Mouse (Mus musculus): ENCODE measurements at regions not wholly inside any gene's neighbourhood (a gene's known extent, or its start where the extent isn't known, plus 50 kb on each side); places are given as distances from the start of the nearest gene placed in this dataset.
"Not testable (repeated sequence)": the region's sequence is repeated elsewhere in the genome, so short reads cannot be mapped to it uniquely, and the experiment has no call there.

DNA sequence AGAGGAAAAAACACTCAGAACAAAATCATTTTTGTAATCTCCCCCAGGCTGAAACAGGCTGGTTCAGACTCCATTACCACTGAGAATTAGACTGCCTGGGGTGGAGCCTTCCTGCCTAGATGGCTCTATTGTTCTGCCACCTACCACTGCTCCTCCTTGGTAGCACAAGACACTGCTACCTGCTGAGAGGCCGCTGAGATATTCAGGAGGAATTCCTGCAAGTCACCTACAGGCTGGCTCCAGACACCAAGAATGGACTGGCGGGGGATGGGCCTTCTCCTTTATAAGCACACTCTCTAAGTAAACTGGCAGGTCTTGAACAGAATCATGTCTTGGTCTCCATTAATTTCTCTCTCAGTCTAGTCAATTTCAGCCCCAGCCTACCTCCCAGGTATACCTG lies 3289.4 kb downstream of the Gm37988 start:
- no peak for DNase-seq (ENCODE audit: low spot score)

DNA sequence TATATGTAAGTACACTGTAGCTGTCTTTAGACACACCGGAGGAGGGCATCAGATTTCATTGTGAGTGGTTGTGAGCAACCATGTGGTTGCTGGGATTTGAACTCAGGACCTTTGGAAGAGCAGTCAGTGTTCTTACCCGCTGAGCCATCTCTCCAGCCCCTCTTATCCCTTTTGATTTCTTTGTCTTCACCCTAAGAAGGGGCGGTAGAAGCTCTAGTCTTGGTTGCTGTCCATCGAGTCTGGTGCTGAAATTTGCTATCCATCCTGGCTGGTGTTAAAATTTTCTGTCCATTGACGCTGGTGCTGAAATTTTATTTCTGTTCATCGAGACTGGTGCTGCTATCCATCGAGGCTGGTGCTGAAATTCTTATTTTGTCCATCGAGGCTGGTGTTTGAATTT lies 3290.9 kb upstream of the A830018L16Rik start:
- DNase-seq (ENCODE audit: low spot score) = peak; percentile 43

DNA sequence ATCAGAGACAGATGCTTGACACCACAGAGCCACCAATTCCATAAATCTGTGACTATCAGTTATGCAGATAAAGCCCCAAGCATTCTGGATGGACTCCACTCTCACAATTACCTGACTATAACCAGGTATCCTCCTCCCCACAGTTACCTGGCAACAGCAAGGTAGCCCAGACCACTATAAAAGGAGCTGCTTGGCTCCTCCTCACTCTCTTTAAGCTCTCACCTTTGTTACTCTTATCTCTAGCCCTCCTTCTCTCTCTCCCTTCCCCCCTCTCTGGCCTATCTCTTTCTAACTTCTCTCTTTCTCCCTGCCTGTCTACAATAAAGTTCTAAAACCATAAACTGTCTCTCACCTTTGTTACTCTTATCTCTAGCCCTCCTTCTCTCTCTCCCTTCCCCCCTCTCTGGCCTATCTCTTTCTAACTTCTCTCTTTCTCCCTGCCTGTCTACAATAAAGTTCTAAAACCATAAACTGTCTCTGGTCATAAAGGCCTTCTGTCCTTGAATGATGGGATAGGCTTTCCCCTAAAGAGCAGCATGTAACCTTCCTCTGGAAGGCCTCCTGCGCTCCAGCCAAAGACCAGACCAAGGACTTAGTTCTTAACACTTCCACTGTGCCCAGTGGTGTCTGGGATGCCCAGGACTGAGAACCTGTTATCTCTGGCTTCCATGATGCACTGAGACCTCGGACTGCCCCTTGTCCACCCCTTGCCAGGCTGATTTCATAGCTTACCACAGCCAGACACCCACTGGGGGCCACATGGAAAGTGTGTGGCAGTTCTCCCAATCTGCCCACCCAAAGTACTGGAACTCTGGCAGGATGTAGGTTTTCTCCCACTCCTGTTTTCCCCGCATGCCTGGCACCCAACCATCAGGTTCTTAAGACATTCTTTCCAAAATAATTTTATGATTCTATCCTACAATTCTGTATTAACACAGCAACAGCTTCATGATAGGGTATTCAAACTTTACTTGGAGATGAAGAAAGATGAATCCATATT lies 3279.2 kb upstream of the A830018L16Rik start:
- not testable (repeated sequence) for DNase-seq (ENCODE audit: low spot score)

DNA sequence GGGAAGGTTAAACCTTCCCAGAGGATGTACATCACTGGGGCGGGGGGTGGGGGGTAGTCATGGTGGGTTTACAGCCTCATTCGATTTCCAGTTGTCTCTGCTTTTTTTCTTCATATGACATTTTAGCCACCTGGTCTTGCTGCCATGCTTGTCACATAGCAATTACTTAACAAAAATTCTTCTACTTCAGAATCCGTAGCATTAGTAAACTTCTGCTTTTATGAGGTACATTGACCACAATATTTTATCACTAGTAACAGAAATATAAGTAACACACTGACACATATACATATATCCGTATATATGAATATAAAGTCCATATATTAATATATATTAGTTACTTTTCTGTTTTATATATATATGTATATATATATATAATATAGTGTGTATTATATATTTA lies 3271.3 kb upstream of the A830018L16Rik start:
- no peak for DNase-seq (ENCODE audit: low spot score)

DNA sequence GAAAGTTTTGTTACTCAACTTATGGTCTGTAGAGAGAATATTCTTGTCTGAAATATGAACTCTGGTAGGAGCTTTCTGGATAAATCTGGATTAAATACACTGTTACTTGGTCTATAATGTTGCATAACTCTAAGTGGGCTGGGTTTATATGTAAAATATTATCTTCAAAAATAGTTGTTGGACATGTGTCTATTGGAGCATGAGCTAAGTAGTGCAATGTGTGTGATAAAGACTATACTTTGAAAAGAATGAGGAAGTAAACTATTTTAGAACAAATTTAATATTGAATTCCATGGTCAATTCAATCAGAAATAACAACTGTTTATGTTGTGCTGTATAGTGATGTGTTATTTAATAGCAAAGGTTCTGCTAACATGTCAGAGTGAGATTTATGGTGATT lies 3240.7 kb upstream of the A830018L16Rik start:
- no peak for DNase-seq (ENCODE audit: low spot score)

All from retina, embryonic 14.5 days (tissue).